Mouse (Mus musculus) CH12.LX (cell line): Measurements from ENCODE around the gene Cep164.

ENCODE experiments used
- CHD2 ChIP-seq: IDR thresholded peaks from 2 replicates; pipeline ENCODE4 v1.6.1; 2011; ENCODE audit warnings: low read length, improper control_type of control experiment
- CTCF ChIP-seq, 2 experiments: IDR thresholded peaks in 1 of 2; conservative IDR thresholded peaks in 1 of 2; 2 replicates each; pipeline ENCODE4 v1.5.1; 2011 to 2012; ENCODE audit warnings: low read depth in 2 of 2, low read length in 2 of 2, improper control_type of control experiment in 1 of 2, inconsistent platforms in 1 of 2, mild to moderate bottlenecking in 1 of 2, moderate library complexity in 1 of 2
- EP300 ChIP-seq: IDR thresholded peaks from 2 replicates; pipeline ENCODE4 v1.6.1; 2011; ENCODE audit warnings: low read length, improper control_type of control experiment
- ETS1 ChIP-seq: conservative IDR thresholded peaks from 2 replicates; pipeline ENCODE4 v1.6.1; 2012; ENCODE audit warnings: low read depth, mild to moderate bottlenecking, inconsistent platforms, low read length, improper control_type of control experiment, moderate library complexity
- MAFK ChIP-seq: IDR thresholded peaks from 2 replicates; pipeline ENCODE4 v1.6.1; 2011; ENCODE audit warnings: low read length, improper control_type of control experiment; ENCODE audit not compliant: insufficient replicate concordance
- MAX ChIP-seq: IDR thresholded peaks from 2 replicates; pipeline ENCODE4 v1.6.1; 2011; ENCODE audit warnings: low read length, improper control_type of control experiment
- MAZ ChIP-seq: IDR thresholded peaks from 2 replicates; pipeline ENCODE4 v1.6.1; 2012; ENCODE audit warnings: low read depth, mild to moderate bottlenecking, inconsistent platforms, low read length, improper control_type of control experiment, moderate library complexity
- MEF2A ChIP-seq: IDR thresholded peaks from 2 replicates; pipeline ENCODE4 v1.6.1; 2014; ENCODE audit warnings: low read depth, mild to moderate bottlenecking, inconsistent platforms, low read length, improper control_type of control experiment, borderline replicate concordance
- NRF1 ChIP-seq: IDR thresholded peaks from 2 replicates; pipeline ENCODE4 v1.6.1; 2014; ENCODE audit warnings: low read depth, mild to moderate bottlenecking, inconsistent platforms, low read length, improper control_type of control experiment, moderate library complexity
- POLR2A ChIP-seq: IDR thresholded peaks from 2 replicates; pipeline ENCODE4 v1.6.1; 2011; ENCODE audit warnings: low read depth, mild to moderate bottlenecking, improper control_type of control experiment, low read length
- RAD21 ChIP-seq: IDR thresholded peaks from 2 replicates; pipeline ENCODE4 v1.6.1; 2011; ENCODE audit warnings: low read depth, mild to moderate bottlenecking, low read length, improper control_type of control experiment, moderate library complexity
- TBP ChIP-seq: conservative IDR thresholded peaks from 2 replicates; pipeline ENCODE4 v1.6.1; 2011; ENCODE audit warnings: low read depth, low read length, improper control_type of control experiment
- ZNF384 ChIP-seq: IDR thresholded peaks from 2 replicates; pipeline ENCODE4 v1.6.1; 2012; ENCODE audit warnings: low read depth, low read length, improper control_type of control experiment, inconsistent platforms

DNA sequence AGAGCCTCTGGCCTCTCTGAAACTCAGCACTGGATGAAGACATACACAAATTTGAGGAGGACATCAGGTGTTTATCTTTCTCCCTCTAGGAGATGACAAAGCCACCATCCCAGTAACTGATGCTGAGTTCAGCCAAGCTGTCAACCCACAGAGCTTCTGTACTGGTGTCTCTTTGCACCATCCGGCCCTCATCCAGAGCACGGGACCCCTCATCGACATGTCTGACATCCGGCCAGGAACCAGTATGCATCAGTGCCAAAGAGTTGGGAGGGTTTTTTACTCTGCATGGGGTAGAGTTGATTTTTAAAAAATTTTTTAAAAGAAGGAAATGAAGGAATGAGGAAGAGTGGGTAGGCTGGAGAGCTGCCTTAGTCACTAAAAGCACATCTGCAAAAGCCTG, 78.6 kb downstream of the Cep164 start:
- no peak for TF ChIP-seq CTCF (conservative IDR thresholded peaks at IDR 0.05 in 1 of 2, IDR thresholded peaks at IDR 0.05 in 1 of 2; ENCODE audit: low read depth in 2 of 2, low read length in 2 of 2)
- TF ChIP-seq POLR2A: no peak
- TF ChIP-seq MEF2A: no peak
- no peak for TF ChIP-seq ZNF384
- no peak for TF ChIP-seq RAD21
- no peak for TF ChIP-seq EP300
- TF ChIP-seq CHD2: no peak
- no peak for TF ChIP-seq ETS1
- TF ChIP-seq NRF1: no peak
- TF ChIP-seq MAX: no peak
- TF ChIP-seq TBP: no peak
- no peak for TF ChIP-seq MAFK
- no peak for TF ChIP-seq MAZ
